In genomic region chr5:116016542-116016941, GRCm38 (mm10) we compare ENCODE assay signal across 15 mouse cellular contexts.
"Had no signal": no experiment of that assay in that cellular context is flagged by ENCODE, and none has a peak within 500 bp of the region (broad histone marks: within the 10 kb centered on the region; RNA-seq: fewer than 3 reads in every experiment).

No protein-coding gene starts in this region.

- DNase-seq: lung, adult 18-20 months; lung, embryonic 14.5 days; lung, postnatal 10 days; right cerebral cortex, postnatal 14 days; thymus, adult 18-20 months; thymus, postnatal 14 days; thymus, postnatal 36 days had no signal

- H3K4me3 ChIP-seq: liver, embryonic 15.5 days; megakaryocyte, embryonic 14.5 days; midbrain, embryonic 13.5 days; midbrain, embryonic 15.5 days; neural tube, embryonic 12.5 days; stomach, embryonic 15.5 days had no signal

- H3K27ac ChIP-seq: liver, embryonic 15.5 days; macrophage; midbrain, embryonic 13.5 days; midbrain, embryonic 15.5 days; neural tube, embryonic 12.5 days; stomach, embryonic 15.5 days; stomach, postnatal 0 days had no signal

- H3K9me3 ChIP-seq: liver, embryonic 15.5 days; megakaryocyte, embryonic 14.5 days; midbrain, embryonic 13.5 days; midbrain, embryonic 15.5 days; neural tube, embryonic 12.5 days; stomach, embryonic 15.5 days had no signal

- ATAC-seq: midbrain, embryonic 13.5 days; midbrain, embryonic 15.5 days had no signal

- H3K9ac ChIP-seq: liver, embryonic 15.5 days; lung, embryonic 14.5 days; midbrain, embryonic 13.5 days; midbrain, embryonic 15.5 days; neural tube, embryonic 12.5 days; stomach, embryonic 15.5 days had no signal

- H3K27me3 ChIP-seq: liver, embryonic 15.5 days; megakaryocyte, embryonic 14.5 days; midbrain, embryonic 13.5 days; midbrain, embryonic 15.5 days; neural tube, embryonic 12.5 days; stomach, embryonic 15.5 days had no signal

- H3K4me2 ChIP-seq: liver, embryonic 15.5 days; lung, embryonic 14.5 days; midbrain, embryonic 13.5 days; midbrain, embryonic 15.5 days; neural tube, embryonic 12.5 days; stomach, embryonic 15.5 days had no signal

- H3K4me1 ChIP-seq: midbrain, embryonic 13.5 days; midbrain, embryonic 15.5 days; neural tube, embryonic 12.5 days had no signal
